Comparison of ENCODE assay signal across 10 mouse cellular contexts in the genomic region with DNA sequence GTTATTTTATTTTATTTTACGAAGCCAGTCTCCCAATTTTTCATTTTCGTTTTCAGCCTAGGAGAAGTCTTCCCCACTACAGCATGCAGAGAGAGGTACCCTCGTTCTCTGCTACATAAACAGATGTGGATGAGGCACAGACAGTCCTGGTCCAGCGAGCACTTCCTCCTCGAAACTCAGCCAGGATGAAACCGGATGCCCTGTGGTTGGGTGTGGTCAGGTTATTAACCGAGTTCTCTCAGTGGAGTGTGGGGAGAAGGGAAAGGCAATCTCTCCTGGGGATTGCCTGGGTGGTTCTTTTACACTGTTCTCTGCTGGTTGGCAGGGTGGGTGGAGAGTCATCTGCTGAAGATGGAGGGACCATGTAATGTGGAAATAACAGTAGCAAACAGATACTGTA. TPM values are rescaled to one million over a fixed set of nuclear protein-coding genes. Genes with fewer than 3 reads are reported as not detected.
DNase-seq lines count a peak whose midpoint lies in the region; ATAC-seq and TF ChIP-seq lines count a peak whose summit lies in the region.
"Had no signal": no experiment of that assay in that cellular context is flagged by ENCODE, and none has a peak within 500 bp of the region (broad histone marks: within the 10 kb centered on the region; RNA-seq: fewer than 3 reads in every experiment).

No protein-coding gene starts in this region.

- WGBS in liver, adult 2 months, result 53% methylated on average over 7 of the region's 7 CpGs
- 26% methylated on average over 7 of the region's 7 CpGs for WGBS in liver, embryonic 12.5 days (ENCODE audit: insufficient replicate concordance)

- peak in 1 of 2 experiments; percentile 36; a peak in 1 of 4 replicates for TF ChIP-seq EP300 in MEL (IDR thresholded peaks at IDR 0.05; ENCODE audit: low read depth in 1 of 2, low read length in 2 of 2)

- H3K4me1 ChIP-seq in liver, adult 2 months (ENCODE audit: control insufficient read depth, insufficient read depth, low read length), result no peaks in the 10 kb centered on the region
- H3K4me1 ChIP-seq in liver, embryonic 12.5 days, result peaks cover 3% of the 10 kb centered on the region; the same call in 1 of the 2 replicates
- H3K4me1 ChIP-seq in MEL (ENCODE audit: control insufficient read depth in 1 of 2, insufficient read depth in 2 of 2, low read length in 2 of 2), result peaks cover 0 to 5% of the 10 kb centered on the region in 2 experiments; a peak in 1 of 4 replicates

- ATAC-seq in liver, embryonic 12.5 days, result no peak
- ATAC-seq: intestine, postnatal 0 days had no signal

- TF ChIP-seq CTCF in liver, adult 2 months (IDR thresholded peaks at IDR 0.05; ENCODE audit: low read depth, low read length), result no peak
- no peak for TF ChIP-seq CTCF in MEL (IDR thresholded peaks at IDR 0.05 in 2 of 3, conservative IDR thresholded peaks at IDR 0.05 in 1 of 3; ENCODE audit: control insufficient read depth in 1 of 3, insufficient read depth in 1 of 3, low read depth in 2 of 3, low read length in 3 of 3, poor library complexity in 1 of 3, severe bottlenecking in 1 of 3)

- H3K27ac ChIP-seq in liver, adult 2 months (replicated peaks; ENCODE audit: insufficient read depth, low read depth, low read length), result no peak overlapping the region
- H3K27ac ChIP-seq in liver, embryonic 12.5 days, result no peak overlapping the region
- H3K27ac ChIP-seq in MEL (ENCODE audit: control insufficient read depth, low read depth, low read length), result no peak overlapping the region
- H3K27ac ChIP-seq: liver, embryonic 14.5 days had no signal

- no peaks in the 10 kb centered on the region for H3K79me2 ChIP-seq in liver, adult 2 months (ENCODE audit: control insufficient read depth, insufficient read depth, low read length)
- no peaks in the 10 kb centered on the region for H3K79me2 ChIP-seq in MEL (ENCODE audit: control insufficient read depth, insufficient read depth, low read length, poor library complexity)

- no peaks in the 10 kb centered on the region for H3K9me3 ChIP-seq in liver, embryonic 12.5 days (replicated peaks)
- H3K9me3 ChIP-seq in MEL (replicated peaks; ENCODE audit: insufficient read depth, low read length), result no peaks in the 10 kb centered on the region

- H3K27me3 ChIP-seq in liver, adult 2 months (ENCODE audit: control insufficient read depth, insufficient read depth, low read length), result no peaks in the 10 kb centered on the region
- peaks cover 55% of the 10 kb centered on the region for H3K27me3 ChIP-seq in liver, embryonic 12.5 days (replicated peaks)
- peaks cover 0 to 1% of the 10 kb centered on the region in 2 experiments; a peak in 1 of 4 replicates for H3K27me3 ChIP-seq in MEL (ENCODE audit: control insufficient read depth in 1 of 2, insufficient read depth in 2 of 2, low read length in 2 of 2)

- no peak overlapping the region for H3K4me2 ChIP-seq in liver, embryonic 12.5 days

- no peak overlapping the region for H3K9ac ChIP-seq in liver, adult 2 months (ENCODE audit: low read depth, low read length)
- H3K9ac ChIP-seq in liver, embryonic 12.5 days, result no peak overlapping the region
- H3K9ac ChIP-seq in MEL (ENCODE audit: control insufficient read depth, low read depth, low read length, poor library complexity, severe bottlenecking), result no peak overlapping the region
- H3K9ac ChIP-seq: liver, embryonic 14.5 days had no signal

- no peak for TF ChIP-seq POLR2A in liver, adult 2 months (IDR thresholded peaks at IDR 0.05; ENCODE audit: extremely low read depth, insufficient read depth, low read length)
- no peak for TF ChIP-seq POLR2A in MEL (IDR thresholded peaks at IDR 0.05; ENCODE audit: control insufficient read depth in 1 of 2, insufficient read depth in 1 of 2, low read depth in 1 of 2, low read length in 2 of 2, poor library complexity in 1 of 2)

- DNase-seq in liver, adult 2 months (ENCODE audit: extremely low read depth, low read depth, low spot score), result peak; percentile 16
- DNase-seq in MEL (ENCODE audit: low read depth, low spot score), result peak; percentile 70
- peak; percentile 66 for DNase-seq in induced T-regulatory cell, adult 2 months (ENCODE audit: low read depth)
- DNase-seq in spleen, adult 12 weeks (ENCODE audit: low spot score), result peak; percentile 27
- DNase-seq in left cerebral cortex, adult 9 months (ENCODE audit: low spot score in 2 of 2), result no peak
- no peak for DNase-seq in neural tube, embryonic 10.5 days (ENCODE audit: extremely low spot score, low spot score)
- DNase-seq: gastrocnemius, postnatal 10 days had no signal

- TF ChIP-seq RAD21 in MEL (IDR thresholded peaks at IDR 0.05; ENCODE audit: low read depth, low read length), result no peak

- H3K4me3 ChIP-seq in liver, adult 2 months (ENCODE audit: insufficient read depth, low read depth, low read length), result no peak overlapping the region
- no peak overlapping the region for H3K4me3 ChIP-seq in liver, embryonic 12.5 days
- no peak overlapping the region for H3K4me3 ChIP-seq in MEL (ENCODE audit: control insufficient read depth in 1 of 2, insufficient read depth in 1 of 2, low read depth in 2 of 2, low read length in 2 of 2)

- no peaks in the 10 kb centered on the region for H3K36me3 ChIP-seq in liver, adult 2 months (ENCODE audit: control insufficient read depth, insufficient read depth, low read length)
- H3K36me3 ChIP-seq in liver, embryonic 12.5 days, result no peaks in the 10 kb centered on the region
- no peaks in the 10 kb centered on the region for H3K36me3 ChIP-seq in MEL (ENCODE audit: control insufficient read depth in 1 of 2, insufficient read depth in 2 of 2, low read length in 2 of 2)

TF ChIP-seq in MEL, 35 proteins besides CTCF, POLR2A, EP300 and RAD21:
- TF ChIP-seq CHD2 (IDR thresholded peaks at IDR 0.05; ENCODE audit: low read length) (no peak), RCOR1 (IDR thresholded peaks at IDR 0.05; ENCODE audit: low read depth, low read length) (0 out of 2 replicates have a peak, but pooled peaks have one; percentile 37), ELF1 (IDR thresholded peaks at IDR 0.05; ENCODE audit: low read depth, low read length) (0 out of 2 replicates have a peak, but pooled peaks have one; percentile 17), USF2 (IDR thresholded peaks at IDR 0.05; ENCODE audit: borderline replicate concordance in 1 of 2, insufficient read depth in 1 of 2, low read depth in 1 of 2, low read length in 2 of 2) (no peak), SIN3A (IDR thresholded peaks at IDR 0.05; ENCODE audit: low read length) (no peak), USF1 (IDR thresholded peaks at IDR 0.05; ENCODE audit: low read depth, low read length) (no peak), GABPA (IDR thresholded peaks at IDR 0.05; ENCODE audit: low read depth, low read length) (no peak)

RNA-seq across cellular contexts. Expression of a gene that starts 40.6 kb away (rescaled TPM):
- total RNA-seq in liver, adult 2 months (2014; rRNA removed), result 241 and 280 TPM in 2 replicates
- polyA plus RNA-seq in liver, adult 2 months (2012; rRNA removed), result 140 and 162 TPM in 2 replicates
- 906 and 911 TPM in 2 replicates for polyA plus RNA-seq in liver, embryonic 12.5 days (2016; fragmentation: Nextera tagmentation; extraction: Ambion mirVana)
- total RNA-seq in MEL (2012; rRNA removed), result 542 and 594 TPM in 2 replicates
- polyA plus RNA-seq in MEL (2012; ENCODE audit: insufficient read depth in 1 of 2, insufficient read length in 2 of 2, low read depth in 1 of 2, low replicate concordance in 2 of 2, missing spikeins in 1 of 2), result 1,000 to 10,000 TPM; 1,502 to 1,739 TPM

RNA-seq across cellular contexts. Expression of a gene that starts 41.7 kb away (rescaled TPM):
- 9.3 and 9.5 TPM in 2 replicates for total RNA-seq in liver, adult 2 months (2014; rRNA removed)
- polyA plus RNA-seq in liver, adult 2 months (2012; rRNA removed), result 5.1 and 5.4 TPM in 2 replicates
- 22.3 and 25.4 TPM in 2 replicates for polyA plus RNA-seq in liver, embryonic 12.5 days (2016; fragmentation: Nextera tagmentation; extraction: Ambion mirVana)
- total RNA-seq in MEL (2012; rRNA removed), result 13.9 and 15.5 TPM in 2 replicates
- 10 to 100 TPM in 1 of 2 experiments, not detected in 1; 21.4 TPM for polyA plus RNA-seq in MEL (2012; ENCODE audit: insufficient read depth in 1 of 2, insufficient read length in 2 of 2, low read depth in 1 of 2, low replicate concordance in 2 of 2, missing spikeins in 1 of 2)

RNA-seq across cellular contexts. Expression of a gene that starts 58.8 kb away (rescaled TPM):
- 26.8 and 27.3 TPM in 2 replicates for total RNA-seq in liver, adult 2 months (2014; rRNA removed)
- polyA plus RNA-seq in liver, adult 2 months (2012; rRNA removed), result 19.0 and 19.3 TPM in 2 replicates
- polyA plus RNA-seq in liver, embryonic 12.5 days (2016; fragmentation: Nextera tagmentation; extraction: Ambion mirVana), result 27.5 and 27.6 TPM in 2 replicates
- 0.08 and 0.10 TPM in 2 replicates for total RNA-seq in MEL (2012; rRNA removed)
- under 1 TPM in 1 of 2 experiments, not detected in 1; 0.22 TPM for polyA plus RNA-seq in MEL (2012; ENCODE audit: insufficient read depth in 1 of 2, insufficient read length in 2 of 2, low read depth in 1 of 2, low replicate concordance in 2 of 2, missing spikeins in 1 of 2)

Comparison
In these comparisons a context has a peak if more than half of its experiments do, and no peak if none do; other contexts are left out.
1. DNase-seq: peak in liver, adult 2 months (single experiment), MEL (single experiment), induced T-regulatory cell, adult 2 months (single experiment) and spleen, adult 12 weeks (single experiment); none in left cerebral cortex, adult 9 months (0 of 2) and neural tube, embryonic 10.5 days (single experiment).
2. RNA of a gene that starts 58.8 kb away (polyA plus RNA-seq): 27.5 to 27.6 TPM in liver, embryonic 12.5 days and 19.0 to 19.3 TPM in liver, adult 2 months; 0.22 TPM in MEL; every median in the first group is over 10 times any median in the second.